Mouse (Mus musculus) cerebellum, postnatal 14 days (tissue): ENCODE measurements around the gene Cd80.

Experiments
- DNase-seq, 2 experiments: peaks; one replicate each; pipeline ENCODE4 v3.0.0; 2021; ENCODE audit warnings: mixed read lengths in 2 of 2

Cd80 gene

DNA sequence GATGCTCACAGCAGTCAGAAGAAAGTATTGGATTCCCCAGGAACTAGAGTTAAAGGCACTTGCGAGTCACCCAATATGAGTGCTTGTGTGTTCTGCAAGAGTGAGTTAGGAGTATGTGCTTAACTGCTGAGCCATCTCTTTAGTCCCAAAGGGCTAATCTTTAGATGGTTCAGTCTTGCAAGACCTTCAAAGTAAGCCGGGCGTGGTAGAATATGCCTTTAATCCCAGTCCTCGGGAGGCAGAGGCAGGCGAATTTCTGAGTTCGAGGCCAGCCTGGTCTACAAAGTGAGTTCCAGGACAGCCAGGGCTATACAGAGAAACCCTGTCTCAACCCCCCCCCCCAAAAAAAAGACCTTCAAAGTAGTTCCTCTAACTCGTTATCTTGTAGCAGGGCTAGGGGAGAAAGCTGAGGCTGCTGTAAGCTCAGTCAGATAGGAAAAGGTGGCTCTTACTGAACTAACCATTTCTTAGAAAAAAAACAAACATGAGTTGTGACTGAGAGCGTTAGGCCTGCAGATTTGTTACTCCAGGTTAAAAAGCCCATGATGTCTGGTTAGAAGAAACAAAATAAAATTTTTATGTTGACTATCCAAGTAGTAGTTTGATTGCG lies 19.4 kb downstream of the Cd80 start:
- no peak for DNase-seq

DNA sequence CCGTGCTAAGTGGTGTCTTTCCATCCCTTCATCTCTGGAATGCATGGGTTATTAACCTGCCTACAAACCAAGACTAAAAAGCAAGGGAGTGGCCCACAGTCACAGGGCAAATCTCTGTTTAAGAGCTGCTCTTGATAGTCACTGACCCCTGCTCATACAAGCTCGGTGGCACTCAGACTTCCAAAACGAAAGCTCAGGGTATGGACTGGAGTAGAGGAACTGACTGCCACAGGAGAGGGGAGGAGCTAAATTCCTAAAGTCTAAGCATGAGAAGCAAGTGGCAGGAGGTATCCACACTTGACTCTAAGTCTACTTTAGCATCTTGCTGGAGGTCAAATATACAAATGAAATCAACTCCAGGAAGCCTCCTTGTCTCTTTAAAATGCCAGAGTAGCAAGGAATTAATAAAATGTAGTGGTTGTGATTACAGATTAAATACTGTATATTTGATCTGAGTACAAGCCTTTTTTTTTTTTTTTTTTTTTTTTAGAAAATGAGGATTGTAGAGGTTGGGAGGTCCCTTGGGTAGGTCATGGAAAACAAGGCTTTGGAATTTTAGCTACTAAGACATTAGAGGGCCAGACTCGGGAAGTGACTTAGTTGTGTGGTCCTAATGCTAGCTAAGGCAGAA lies 20.4 kb downstream of the Cd80 start:
- DNase-seq, result no peak

DNA sequence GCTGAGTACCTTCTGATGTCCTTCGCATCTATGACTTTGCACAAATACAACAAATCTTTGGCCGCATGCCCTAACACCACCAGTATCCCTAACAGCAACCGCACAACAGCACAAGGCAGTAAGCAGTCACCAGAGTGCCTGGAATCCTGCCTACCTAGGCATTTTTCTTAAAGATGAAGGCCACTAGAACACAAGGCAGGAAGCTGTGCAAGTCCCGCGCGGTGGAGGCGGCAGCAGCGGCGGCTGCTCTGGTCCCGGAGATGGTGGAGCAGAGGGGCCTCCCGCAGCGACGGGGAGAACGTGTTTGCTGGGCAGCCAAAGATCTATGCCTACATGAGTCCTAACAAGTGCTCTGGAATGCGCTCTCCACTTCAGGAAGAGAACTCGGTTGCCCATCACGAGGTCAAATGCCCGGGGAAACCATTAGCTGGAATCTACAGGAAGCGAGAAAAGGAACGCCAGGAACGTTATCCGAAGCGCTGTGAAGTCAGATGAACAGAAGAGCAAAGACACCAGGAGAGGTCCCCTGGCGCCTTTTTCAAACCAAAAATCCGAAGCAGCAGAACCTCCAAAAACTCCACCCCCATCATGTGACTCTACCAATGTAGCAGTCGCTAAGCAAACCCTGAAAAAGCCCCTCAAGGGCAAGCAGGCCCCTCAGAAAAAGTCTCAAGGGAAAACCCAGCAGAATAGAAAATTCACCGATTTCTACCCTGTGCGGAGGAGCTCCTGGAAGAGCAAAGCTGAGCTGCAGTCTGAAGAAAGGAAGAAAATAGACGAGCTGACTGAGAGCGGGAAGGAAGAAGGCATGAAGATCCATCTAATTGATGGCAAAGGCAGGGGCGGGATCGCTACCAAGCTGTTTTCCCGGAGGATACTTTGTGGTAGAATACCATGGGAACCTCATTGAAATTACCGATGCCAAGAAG lies 21.2 kb downstream of the Cd80 start:
- DNase-seq, result peak; percentile 45 to 56

DNA sequence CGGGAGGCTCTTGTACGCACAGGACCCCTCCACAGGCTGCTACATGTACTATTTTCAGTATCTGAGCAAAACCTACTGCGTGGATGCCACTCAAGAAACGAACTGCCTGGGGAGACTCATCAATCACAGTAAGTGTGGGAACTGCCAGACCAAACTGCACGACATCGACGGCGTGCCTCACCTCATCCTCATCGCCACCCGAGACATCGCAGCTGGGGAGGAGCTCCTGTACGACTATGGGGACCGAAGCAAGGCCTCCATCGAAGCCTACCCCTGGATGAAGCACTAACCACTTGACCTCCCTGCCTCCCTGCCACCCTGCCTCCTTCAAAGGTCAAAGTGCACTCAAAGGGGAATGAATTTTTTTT lies 21.9 kb downstream of the Cd80 start:
- DNase-seq, result peak in 1 of 2 experiments; percentile 19

DNA sequence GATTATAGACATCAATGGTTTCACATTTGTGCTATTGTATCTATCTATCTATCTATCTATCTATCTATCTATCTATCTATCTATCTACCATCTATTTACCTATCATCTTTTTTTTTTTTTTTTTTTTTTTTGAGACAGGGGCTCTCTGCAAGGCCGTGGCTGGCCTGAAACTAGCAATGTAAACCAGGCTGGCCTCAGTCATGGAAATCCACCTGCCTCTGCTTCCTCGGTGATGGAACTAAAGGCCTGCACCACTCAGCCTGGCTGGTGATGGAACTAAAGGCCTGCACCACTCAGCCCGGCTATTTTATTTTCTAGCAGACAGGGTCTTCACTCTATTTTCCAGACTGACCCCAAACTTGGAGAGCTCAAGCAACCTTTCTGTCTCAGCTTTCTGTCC lies 22.9 kb downstream of the Cd80 start:
- no peak for DNase-seq

DNA sequence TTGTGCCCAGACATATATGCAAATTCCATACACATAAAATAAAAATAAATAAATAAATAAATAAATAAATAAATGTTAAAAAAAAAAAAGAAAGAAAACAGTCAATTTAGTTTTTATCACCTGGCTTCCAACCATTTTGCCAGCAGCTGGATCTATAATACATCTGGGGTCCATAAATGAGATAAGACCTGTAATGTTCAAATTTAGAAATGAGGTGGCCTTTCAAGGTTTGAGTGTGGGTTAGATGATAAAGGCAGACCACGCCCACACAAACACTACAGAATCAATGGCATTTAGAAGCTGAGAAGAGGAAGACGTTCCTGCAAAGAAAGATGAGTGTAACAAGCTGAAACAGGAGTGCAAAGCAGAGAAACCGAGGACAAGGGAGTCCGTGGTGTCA lies 26.0 kb downstream of the Cd80 start:
- no peak for DNase-seq

DNA sequence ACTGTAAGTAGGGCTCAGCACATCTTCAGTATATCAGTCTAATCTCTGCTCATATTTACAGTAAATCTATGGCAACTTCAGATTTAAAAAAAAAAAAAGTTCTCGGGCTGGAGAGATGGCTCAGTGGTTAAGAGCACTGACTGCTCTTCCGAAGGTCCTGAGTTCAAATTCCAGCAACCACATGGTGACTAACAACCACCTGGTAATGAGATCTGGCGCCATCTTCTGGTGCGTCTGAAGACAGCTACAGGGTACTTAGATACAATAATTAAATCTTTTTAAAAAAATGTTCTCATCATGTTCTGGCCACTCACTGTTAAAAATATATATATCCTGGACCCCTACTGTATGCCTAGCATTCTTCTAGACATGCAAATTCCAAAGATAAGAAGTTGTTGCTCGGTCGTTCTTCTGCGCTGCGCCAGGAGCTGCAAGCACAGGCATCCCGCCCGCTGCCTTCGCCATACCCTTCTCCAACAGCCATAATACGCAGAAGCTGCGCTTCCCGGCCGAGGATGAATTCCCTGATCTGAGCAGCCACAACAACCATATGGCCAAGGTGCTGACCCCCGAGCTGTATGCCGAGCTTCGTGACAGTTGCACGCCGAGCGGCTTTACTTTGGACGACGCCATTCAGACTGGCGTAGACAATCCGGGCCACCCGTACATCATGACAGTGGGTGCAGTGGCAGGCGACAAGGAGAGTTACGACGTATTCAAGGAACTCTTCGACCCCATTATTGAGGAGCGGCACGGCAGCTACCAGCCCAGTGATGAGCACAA lies 27.6 kb downstream of the Cd80 start:
- DNase-seq, result peak; percentile 30 to 59

DNA sequence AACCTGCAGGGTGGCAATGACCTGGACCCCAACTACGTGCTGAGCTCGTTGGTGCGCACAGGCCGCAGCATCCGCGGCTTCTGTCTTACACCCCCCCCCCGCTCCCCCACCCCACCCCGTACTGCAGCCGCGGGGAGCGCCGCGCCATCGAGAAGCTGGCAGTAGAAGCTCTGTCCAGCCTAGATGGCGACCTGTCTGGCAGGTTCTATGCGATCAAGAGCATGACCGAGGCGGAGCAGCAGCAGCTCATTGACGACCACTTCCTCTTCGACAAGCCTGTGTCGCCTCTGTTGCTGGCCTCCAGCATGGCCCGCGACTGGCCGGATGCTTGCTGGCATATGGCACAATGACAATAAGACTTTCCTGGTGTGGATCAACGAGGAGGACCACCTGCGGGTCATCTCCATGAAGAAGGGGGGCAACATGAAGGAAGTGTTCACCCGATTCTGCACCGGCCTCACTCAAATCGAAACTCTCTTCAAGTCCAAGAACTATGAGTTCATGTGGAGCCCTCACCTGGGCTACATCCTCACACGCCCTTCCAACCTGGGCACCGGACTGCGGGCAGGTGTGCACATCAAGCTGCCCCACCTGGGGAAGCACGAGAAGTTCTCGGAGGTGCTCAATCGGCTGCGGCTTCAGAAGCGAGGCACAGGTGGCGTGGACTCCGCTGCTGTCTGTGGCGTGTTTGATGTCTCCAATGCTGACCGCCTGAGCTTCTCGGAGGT lies 28.4 kb downstream of the Cd80 start:
- peak; percentile 4 to 9 for DNase-seq

DNA sequence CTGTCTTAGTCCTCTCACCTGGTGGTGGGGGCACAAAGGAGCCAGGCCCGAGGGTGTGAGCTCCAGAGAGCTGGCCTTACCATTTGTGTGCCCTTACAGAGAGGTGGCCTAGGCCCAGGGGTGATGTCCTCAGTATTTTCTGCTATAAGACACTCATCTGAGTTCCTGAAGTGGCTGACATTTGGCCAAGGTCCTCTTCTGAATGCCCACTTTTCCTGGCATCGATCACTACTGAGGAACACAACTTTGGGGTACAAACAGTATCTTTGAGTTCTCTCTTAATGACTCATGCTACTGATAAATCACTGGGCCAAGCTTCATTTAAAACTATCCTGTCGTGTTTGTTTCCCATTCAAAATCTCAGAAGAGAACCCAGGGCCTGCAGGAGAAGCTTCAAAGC lies 37.2 kb downstream of the Cd80 start:
- DNase-seq, result no peak

DNA sequence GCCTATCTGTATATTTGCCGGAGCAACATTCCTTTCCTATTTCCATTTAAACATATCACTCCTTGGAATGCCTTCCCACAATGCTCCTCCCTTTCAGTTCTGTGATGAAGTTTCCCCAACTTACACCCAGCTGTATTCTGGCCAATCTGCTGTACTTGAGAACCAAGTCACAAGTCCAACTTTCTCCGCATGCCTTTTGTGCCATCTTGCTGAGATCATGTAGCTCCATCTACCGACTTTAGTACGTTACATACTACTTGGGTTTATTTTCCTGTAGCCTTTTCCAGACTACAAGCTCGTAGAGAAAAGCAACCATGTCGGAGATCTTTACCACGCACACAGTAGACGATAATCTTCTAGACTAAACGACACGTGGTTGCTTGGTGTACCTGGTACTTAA lies 38.5 kb downstream of the Cd80 start:
- DNase-seq, result no peak

DNA sequence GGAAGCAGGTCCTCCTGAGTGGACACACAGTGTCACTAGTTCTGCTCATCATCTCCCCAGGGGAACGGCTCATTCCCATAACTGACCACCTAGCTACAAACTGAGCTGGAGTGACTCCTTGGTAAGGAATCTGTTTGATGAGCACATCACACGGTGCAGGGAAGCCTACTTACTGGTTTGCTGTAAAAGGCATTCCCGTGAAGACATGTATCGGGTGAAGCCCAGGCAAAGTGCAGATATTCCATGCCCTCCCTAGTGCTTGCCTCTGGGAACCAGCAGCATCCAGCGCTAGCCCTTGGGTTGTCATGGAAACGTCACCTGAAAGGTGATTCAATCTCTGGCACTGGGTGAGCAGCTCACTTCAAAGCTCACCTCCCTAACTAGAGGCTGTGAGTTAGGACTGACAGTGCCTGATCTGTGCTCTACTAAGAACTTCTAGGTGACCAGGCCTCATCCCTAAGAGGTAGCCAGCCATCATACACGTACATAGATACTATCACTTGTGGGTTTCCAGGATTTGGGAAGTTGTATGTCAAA lies 41.3 kb downstream of the Cd80 start:
- no peak for DNase-seq

DNA sequence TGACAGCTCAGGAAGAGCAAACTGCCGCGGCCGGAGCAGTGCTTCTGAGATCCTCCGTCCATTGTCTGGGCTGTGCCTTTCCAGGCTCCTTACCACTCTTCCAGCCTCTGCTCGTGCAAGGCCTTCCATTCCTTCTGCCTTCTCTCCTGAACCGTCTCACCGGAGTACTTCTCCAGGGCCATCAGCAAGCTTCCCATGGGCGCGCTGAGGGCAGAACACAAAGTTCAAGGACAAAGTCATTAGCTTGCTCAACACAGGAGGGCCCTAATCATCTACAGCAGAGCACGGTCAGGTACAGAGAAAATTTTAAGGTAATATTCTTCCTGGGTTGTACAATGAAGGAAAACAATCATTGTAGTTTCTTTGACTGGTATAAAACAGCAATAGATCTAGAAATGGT lies 47.1 kb downstream of the Cd80 start:
- DNase-seq, result no peak

DNA sequence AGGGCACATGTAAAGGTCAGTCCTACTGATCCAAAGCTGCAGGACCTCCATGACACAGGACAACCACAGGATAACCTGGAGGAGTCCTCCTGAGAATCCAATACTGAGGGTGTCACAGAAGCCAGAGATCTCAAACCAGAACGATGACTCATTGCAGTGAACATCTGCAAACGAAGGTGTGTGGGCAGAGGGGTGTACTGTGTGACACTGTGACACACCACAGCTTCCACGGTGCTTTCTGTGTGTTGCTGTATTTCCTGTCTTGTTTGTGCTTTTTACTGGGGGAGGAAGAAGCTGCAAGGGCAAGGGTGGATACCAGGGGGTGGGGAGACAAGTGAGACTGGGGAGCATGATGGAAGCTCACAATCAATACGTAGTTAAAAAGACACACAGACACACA lies 48.2 kb downstream of the Cd80 start:
- no peak for DNase-seq

DNA sequence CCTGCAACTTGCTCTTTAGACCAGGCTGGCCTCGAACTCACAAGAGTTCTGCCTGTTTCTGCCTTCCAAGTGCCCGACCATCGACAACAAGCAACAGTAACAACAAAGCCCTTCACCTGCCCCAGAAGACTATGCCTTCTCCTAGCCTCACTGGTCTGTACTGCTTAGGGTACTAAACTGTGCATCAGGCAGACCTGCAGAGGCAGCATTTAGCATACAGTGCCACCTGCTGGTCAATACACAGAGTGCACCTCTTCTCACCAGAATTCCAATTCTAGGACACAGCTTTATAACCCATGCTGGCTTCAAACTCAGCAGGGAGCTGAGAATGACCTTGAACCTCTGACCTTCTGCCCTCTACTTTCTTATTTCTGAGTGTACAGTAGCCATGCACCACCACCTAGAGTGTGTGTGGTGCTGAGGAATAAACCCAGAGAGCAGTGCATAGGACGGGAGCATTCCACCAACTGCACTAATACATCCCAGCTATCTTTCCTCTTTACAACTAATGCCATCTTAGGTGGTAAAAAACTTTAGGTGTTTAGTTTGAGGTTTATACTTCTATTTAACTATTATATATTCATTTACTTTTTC lies 50.8 kb downstream of the Cd80 start:
- DNase-seq, result peak; percentile 77 to 79

DNA sequence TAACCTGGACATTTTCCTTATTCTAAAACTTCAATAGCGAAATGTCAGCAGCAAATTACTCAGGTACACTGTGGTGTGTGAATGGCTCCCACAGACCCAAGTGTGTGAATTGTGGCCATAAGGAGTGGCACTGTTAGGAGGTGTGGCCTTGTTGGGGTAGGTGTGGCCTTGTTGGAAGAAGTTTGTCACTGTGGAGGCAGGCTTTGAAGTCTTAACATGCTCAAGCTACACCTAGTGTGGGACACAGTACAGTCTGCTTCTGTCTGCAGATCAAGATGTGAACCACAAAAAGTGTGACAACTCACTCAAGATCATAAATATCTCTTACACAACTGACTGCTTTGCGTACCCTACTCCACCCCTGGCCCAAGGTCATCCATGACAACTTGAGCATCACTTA lies 55.5 kb downstream of the Cd80 start:
- DNase-seq, result no peak

DNA sequence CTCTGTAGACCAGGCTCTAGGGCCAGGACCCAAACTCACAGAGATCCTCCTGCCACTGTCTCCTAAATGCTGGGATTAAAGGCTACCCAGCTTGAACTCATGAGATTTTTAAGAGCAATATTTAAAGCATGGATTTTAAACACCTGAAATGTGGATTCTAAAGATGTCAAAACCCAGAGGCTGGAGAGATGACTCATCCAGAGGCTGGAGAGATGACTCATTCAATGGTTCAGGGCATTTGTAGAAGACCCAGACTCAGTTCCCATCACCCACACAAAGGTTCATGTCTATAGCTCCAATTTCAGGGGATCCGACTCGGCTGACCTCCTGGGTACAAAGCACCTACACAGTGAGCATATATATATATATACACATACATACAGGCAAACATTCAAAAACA lies 63.8 kb downstream of the Cd80 start:
- no peak for DNase-seq

DNA sequence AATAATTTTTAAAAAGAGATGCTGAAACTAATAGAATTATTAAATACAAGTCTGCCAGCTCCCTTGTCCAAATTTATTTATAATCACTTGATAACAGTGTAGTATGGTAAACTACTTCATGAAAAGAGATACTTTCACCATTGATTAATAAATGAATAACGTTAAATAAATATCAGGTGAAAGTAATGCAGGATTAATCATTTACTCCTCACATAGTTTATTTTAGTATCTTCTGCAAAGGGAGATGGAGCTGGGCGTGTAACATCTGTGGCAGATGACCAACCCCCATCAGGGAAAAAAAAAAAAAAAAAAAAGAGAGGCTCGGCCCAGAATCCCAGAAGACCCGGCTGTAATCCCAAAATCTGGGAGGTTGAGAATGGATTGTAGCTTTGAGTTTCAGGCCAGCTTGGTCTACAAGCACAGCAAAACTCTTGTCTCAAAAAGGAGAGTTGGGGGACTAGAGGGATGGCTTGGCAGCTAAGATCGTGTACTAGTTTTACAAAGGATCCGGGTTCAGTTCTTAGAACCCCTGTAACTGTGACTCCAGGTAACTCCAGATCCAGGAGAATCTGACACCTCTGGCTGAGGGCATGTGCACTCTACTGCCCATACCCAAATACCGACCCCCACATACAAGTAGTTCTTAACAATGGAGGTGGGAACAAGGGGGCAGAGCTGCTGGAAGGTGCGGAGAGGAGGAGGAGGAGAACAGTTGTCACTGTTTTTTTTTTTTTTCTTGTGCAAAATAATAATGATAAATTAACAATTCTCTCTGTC lies 66.0 kb downstream of the Cd80 start:
- no peak for DNase-seq

DNA sequence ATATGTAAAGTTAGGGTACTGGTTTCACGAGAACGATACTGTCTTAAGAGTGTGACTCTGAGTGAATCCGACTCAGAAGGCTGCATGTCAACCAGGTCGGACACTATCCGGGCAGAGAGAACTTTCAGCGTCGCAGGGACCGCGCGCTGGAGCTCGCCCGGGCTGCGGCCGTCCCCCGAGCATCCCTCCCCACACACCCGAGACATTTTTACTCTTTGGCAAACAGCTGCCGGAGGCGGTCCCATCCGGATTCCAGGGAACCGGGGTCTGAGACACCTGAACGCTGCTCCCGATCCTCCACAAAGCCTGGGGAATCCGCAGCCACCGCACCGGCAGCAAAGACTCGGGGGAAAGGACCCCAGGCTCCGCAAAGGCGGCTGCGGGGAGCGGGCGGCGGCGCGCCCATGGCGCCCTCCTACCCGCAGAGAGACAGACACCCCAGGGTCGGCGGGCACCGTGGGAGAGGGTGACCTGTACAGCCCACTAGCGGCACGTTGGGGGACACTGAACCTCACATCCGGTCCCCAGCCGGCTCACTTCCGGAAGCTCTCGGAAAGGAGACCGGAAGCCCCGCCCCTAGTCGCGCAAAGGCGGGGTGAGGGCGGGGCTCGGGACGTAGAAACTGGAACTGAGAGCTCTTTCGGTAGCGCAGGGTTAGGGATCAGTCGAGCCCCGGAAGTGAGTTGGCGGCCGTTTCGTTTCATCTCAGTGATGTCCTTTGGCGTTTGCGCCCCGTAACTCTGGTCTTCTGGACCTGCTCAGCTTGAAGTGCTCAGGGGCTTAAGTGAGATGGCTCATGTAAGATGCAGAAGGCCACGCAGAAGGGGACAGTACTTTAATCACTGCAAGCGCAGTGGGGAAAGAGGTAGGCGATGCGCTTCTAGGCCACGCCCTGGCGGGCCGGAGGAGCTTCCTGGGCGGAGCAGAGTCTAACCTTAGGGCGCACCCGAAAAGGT lies 67.0 kb downstream of the Cd80 start, which contains the start of gene Timmdc1:
Gene Timmdc1, minus strand, starts transcription at position 535 of the 956 bp plus-strand sequence.
- peak; percentile 97 to 98 for DNase-seq

DNA sequence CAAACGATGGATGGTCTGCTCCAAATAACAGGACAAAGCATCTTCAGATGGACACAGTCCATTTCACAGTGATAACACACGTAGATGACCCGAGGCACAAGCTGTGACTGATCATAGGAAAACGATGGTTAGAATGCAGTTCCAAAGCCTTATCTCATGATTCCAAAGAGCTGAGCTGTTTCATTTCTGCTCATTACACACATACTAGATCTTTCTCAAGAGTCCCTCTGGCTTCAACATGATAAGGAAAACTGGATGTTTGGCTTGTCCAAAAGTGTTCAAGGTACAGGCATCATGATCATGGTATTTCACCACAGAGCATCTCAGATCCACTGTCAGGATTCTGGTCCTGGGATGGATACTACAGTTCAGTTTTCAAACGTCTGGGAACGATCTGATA lies 70.9 kb downstream of the Cd80 start:
- DNase-seq, result no peak
